ENCODE assay signal across 9 mouse cellular contexts in genomic region chr6:117906015-117906531, GRCm38 (mm10). TPM values are rescaled to one million over a fixed set of nuclear protein-coding genes. Genes with fewer than 3 reads are reported as not detected.
DNase-seq lines count a peak whose midpoint lies in the region; ATAC-seq and TF ChIP-seq lines count a peak whose summit lies in the region.
"Had no signal": no experiment of that assay in that cellular context is flagged by ENCODE, and none has a peak within 500 bp of the region (broad histone marks: within the 10 kb centered on the region; RNA-seq: fewer than 3 reads in every experiment).

No protein-coding gene starts in this region.

- H3K27ac ChIP-seq in forebrain, embryonic 11.5 days (ENCODE audit: low read depth, low read length) = peak overlapping the region; percentile 68
- H3K27ac ChIP-seq in neural tube, embryonic 15.5 days (replicated peaks) = peak overlapping the region; percentile 81

- H3K36me3 ChIP-seq in G1E (replicated peaks) = peaks cover 23% of the 10 kb centered on the region
- H3K36me3 ChIP-seq in forebrain, embryonic 11.5 days (ENCODE audit: control insufficient read depth, insufficient read depth, low read length) = no peaks in the 10 kb centered on the region
- no peaks in the 10 kb centered on the region for H3K36me3 ChIP-seq in neural tube, embryonic 15.5 days

- H3K9ac ChIP-seq in forebrain, embryonic 11.5 days (ENCODE audit: low read length) = peak overlapping the region; percentile 73
- H3K9ac ChIP-seq in neural tube, embryonic 15.5 days (replicated peaks) = peak overlapping the region; percentile 63

- H3K4me1 ChIP-seq in G1E (ENCODE audit: insufficient read depth, low read depth, low read length) = peaks cover 46% of the 10 kb centered on the region
- 0 out of 2 replicates have a peak, but pooled peaks cover 1% of the 10 kb centered on the region for H3K4me1 ChIP-seq in forebrain, embryonic 11.5 days (replicated peaks; ENCODE audit: control insufficient read depth, insufficient read depth, low read length)
- peaks cover 32% of the 10 kb centered on the region for H3K4me1 ChIP-seq in neural tube, embryonic 15.5 days

- no peak for ATAC-seq in G1E (ENCODE audit: extremely low read depth, insufficient number of reproducible peaks, low FRiP score, poor library complexity, severe bottlenecking)
- peak; percentile 45; the same call in 1 of the 2 replicates for ATAC-seq in forebrain, embryonic 11.5 days (replicated peaks; ENCODE audit: low FRiP score)
- peak; percentile 49 for ATAC-seq in neural tube, embryonic 15.5 days (ENCODE audit: low FRiP score)

- peak overlapping the region; percentile 56 for H3K4me2 ChIP-seq in forebrain, embryonic 11.5 days (ENCODE audit: low read depth, low read length, severe bottlenecking)
- peak overlapping the region; percentile 57 for H3K4me2 ChIP-seq in neural tube, embryonic 15.5 days

- TF ChIP-seq CTCF in G1E (IDR thresholded peaks at IDR 0.05; ENCODE audit: low read depth, low read length) = no peak

- peak overlapping the region; percentile 95 for H3K4me3 ChIP-seq in G1E (ENCODE audit: low read depth, low read length)
- peak overlapping the region; percentile 99 for H3K4me3 ChIP-seq in forebrain, embryonic 11.5 days (ENCODE audit: low read depth, low read length)
- H3K4me3 ChIP-seq in neural tube, embryonic 15.5 days (replicated peaks) = peak overlapping the region; percentile 78

- DNase-seq in kidney, adult 18-20 months = peak; percentile 79
- no peak for DNase-seq in kidney, postnatal 14 days
- DNase-seq in G1E (ENCODE audit: low spot score) (no peak), liver (peak; percentile 56)
- DNase-seq in forebrain, embryonic 11.5 days (ENCODE audit: low spot score) = no peak
- peak; percentile 67 for DNase-seq in induced T-regulatory cell, adult 2 months (ENCODE audit: low read depth)
- DNase-seq in thymus, adult 18-20 months = no peak

- H3K9me3 ChIP-seq in G1E (replicated peaks) = no peaks in the 10 kb centered on the region
- H3K9me3 ChIP-seq in forebrain, embryonic 11.5 days (ENCODE audit: control insufficient read depth, low read length) = no peaks in the 10 kb centered on the region
- H3K9me3 ChIP-seq in neural tube, embryonic 15.5 days (replicated peaks) = no peaks in the 10 kb centered on the region

- WGBS in forebrain, embryonic 11.5 days = 1% methylated on average over 25 of the region's 25 CpGs
- under 1% methylated on average over 25 of the region's 25 CpGs for WGBS in neural tube, embryonic 15.5 days

- H3K27me3 ChIP-seq in G1E (ENCODE audit: insufficient read depth, low read length) = no peaks in the 10 kb centered on the region
- no peaks in the 10 kb centered on the region for H3K27me3 ChIP-seq in forebrain, embryonic 11.5 days (ENCODE audit: control insufficient read depth, insufficient read depth, low read length)
- no peaks in the 10 kb centered on the region for H3K27me3 ChIP-seq in neural tube, embryonic 15.5 days (replicated peaks)

RNA-seq across cellular contexts. Expression of gene Hnrnpf, which starts 5.9 kb away (rescaled TPM):
- total RNA-seq in G1E (2014; fragmentation: Nextera tagmentation) = 483 and 552 TPM in 2 replicates
- 1,860 and 1,876 TPM in 2 replicates for total RNA-seq in G1E (2017)
- polyA plus RNA-seq in G1E (2012) = 171 and 204 TPM in 2 replicates
- 782 and 811 TPM in 2 replicates for polyA plus RNA-seq in forebrain, embryonic 11.5 days (2014; fragmentation: Nextera tagmentation; extraction: Ambion mirVana)
- 211 and 369 TPM in 2 replicates for polyA plus RNA-seq in neural tube, embryonic 15.5 days (2015; fragmentation: Nextera tagmentation; extraction: Ambion mirVana)

RNA-seq across cellular contexts. Expression of gene Fxyd4, which starts 31.4 kb away (rescaled TPM):
- not detected in 2 replicates for total RNA-seq in G1E (2014; fragmentation: Nextera tagmentation)
- 0.46 TPM in 1 of 2 replicates, not detected in the other for total RNA-seq in G1E (2017)
- not detected in 2 replicates for polyA plus RNA-seq in G1E (2012)
- polyA plus RNA-seq in forebrain, embryonic 11.5 days (2014; fragmentation: Nextera tagmentation; extraction: Ambion mirVana) = 2.8 and 3.9 TPM in 2 replicates
- 3.0 and 3.6 TPM in 2 replicates for polyA plus RNA-seq in neural tube, embryonic 15.5 days (2015; fragmentation: Nextera tagmentation; extraction: Ambion mirVana)
- polyA plus RNA-seq: brain, embryonic 14.5 days had no signal

RNA-seq across cellular contexts. Expression of gene Zfp239, which starts 44.2 kb away (rescaled TPM):
- total RNA-seq in G1E (2014; fragmentation: Nextera tagmentation) (23.9 and 30.3 TPM in 2 replicates), G1E (2017) (17.8 and 19.9 TPM in 2 replicates)
- 3.5 and 6.4 TPM in 2 replicates for polyA plus RNA-seq in G1E (2012)
- polyA plus RNA-seq in forebrain, embryonic 11.5 days (2014; fragmentation: Nextera tagmentation; extraction: Ambion mirVana) = 14.4 and 16.9 TPM in 2 replicates
- 15.3 and 15.9 TPM in 2 replicates for polyA plus RNA-seq in neural tube, embryonic 15.5 days (2015; fragmentation: Nextera tagmentation; extraction: Ambion mirVana)

Comparison
In these comparisons a context has a peak if more than half of its experiments do, and no peak if none do; other contexts are left out.
1. DNase-seq: peak in kidney, adult 18-20 months (single experiment), induced T-regulatory cell, adult 2 months (single experiment) and liver (single experiment); none in kidney, postnatal 14 days (single experiment), G1E (single experiment), forebrain, embryonic 11.5 days (single experiment) and thymus, adult 18-20 months (0 of 2).
2. Peak in every context shown above with its lines, with median percentiles within 50 percentile points of each other: H3K4me3 ChIP-seq.